Mouse (Mus musculus) left cerebral cortex, adult 8-10 months (tissue): Measurements from ENCODE around the gene Macrod2. TPM values are rescaled to one million over a fixed set of nuclear protein-coding genes. Genes with fewer than 3 reads are reported as not detected.

Experiments used
- DNase-seq, 2 experiments: peaks; one replicate each; pipeline ENCODE4 v3.0.0; 2022; ENCODE audit warnings: low spot score in 2 of 2
- total RNA-seq, 4 experiments: library from RNA; stranded (reverse); gene quantifications; 2 replicates each; pipeline ENCODE4 v1.2.4; 2022

Gene Macrod2
- total RNA-seq, 4 experiments from 2014 or later = 48.9 to 57.5 (median 51.2) TPM

GRCm38 (mm10) chr2:141194476-141194875 is 799.4 kb downstream of the Macrod2 start:
- no peak for DNase-seq

- DNase-seq = no peak
Measured at GRCm38 (mm10) chr2:141200481-141200880, 805.4 kb downstream of the Macrod2 start.

- no peak for DNase-seq
Measured at GRCm38 (mm10) chr2:141201303-141202014, 806.4 kb downstream of the Macrod2 start.

- DNase-seq = no peak
Measured at GRCm38 (mm10) chr2:141202015-141202364, 806.9 kb downstream of the Macrod2 start.

GRCm38 (mm10) chr2:141211346-141211745 is 816.2 kb downstream of the Macrod2 start:
- DNase-seq = no peak

- no peak for DNase-seq
Measured at GRCm38 (mm10) chr2:141212291-141212690, 817.2 kb downstream of the Macrod2 start.

- DNase-seq = no peak
Measured at GRCm38 (mm10) chr2:141217490-141217889, 822.4 kb downstream of the Macrod2 start.

GRCm38 (mm10) chr2:141217925-141218324 is 822.8 kb downstream of the Macrod2 start:
- no peak for DNase-seq

- DNase-seq = peak in 1 of 2 experiments; percentile 21
Measured at GRCm38 (mm10) chr2:141228809-141229208, 833.7 kb downstream of the Macrod2 start.

GRCm38 (mm10) chr2:141229820-141230219 is 834.7 kb downstream of the Macrod2 start:
- no peak for DNase-seq

GRCm38 (mm10) chr2:141231011-141231668 is 836.0 kb downstream of the Macrod2 start:
- peak; percentile 13 to 15 for DNase-seq

- no peak for DNase-seq
Measured at GRCm38 (mm10) chr2:141234306-141234705, 839.2 kb downstream of the Macrod2 start.

GRCm38 (mm10) chr2:141234724-141235453 is 839.8 kb downstream of the Macrod2 start:
- no peak for DNase-seq

GRCm38 (mm10) chr2:141247680-141248079 is 852.6 kb downstream of the Macrod2 start:
- DNase-seq = no peak

- DNase-seq = no peak
Measured at GRCm38 (mm10) chr2:141264582-141264981, 869.5 kb downstream of the Macrod2 start.

- DNase-seq = no peak
Measured at GRCm38 (mm10) chr2:141266591-141266990, 871.5 kb downstream of the Macrod2 start.

GRCm38 (mm10) chr2:141271541-141271940 is 876.4 kb downstream of the Macrod2 start:
- DNase-seq = no peak

- no peak for DNase-seq
Measured at GRCm38 (mm10) chr2:141272966-141273365, 877.9 kb downstream of the Macrod2 start.

- no peak for DNase-seq
Measured at GRCm38 (mm10) chr2:141274262-141274661, 879.2 kb downstream of the Macrod2 start.

- no peak for DNase-seq
Measured at GRCm38 (mm10) chr2:141279130-141279698, 884.1 kb downstream of the Macrod2 start.

GRCm38 (mm10) chr2:141280817-141281216 is 885.7 kb downstream of the Macrod2 start:
- DNase-seq = no peak
